Mouse (Mus musculus) T-helper 17 cell (primary cell): ENCODE measurements around the gene Dmrtc1b.
"Not testable (repeated sequence)": the region's sequence is repeated elsewhere in the genome, so short reads cannot be mapped to it uniquely, and the experiment has no call there.

Experiments used
- in situ Hi-C, 2 experiments: fragments of 300-600 bp; cut with MboI, MseI; formaldehyde crosslinking; loops; 1 replicate in 1 of 2; 2 replicates in 1 of 2; pipeline ENCODE4 v1.15.1; 2025; ENCODE audit warnings: high pct_unique_total_duplicates in 2 of 2

The Dmrtc1b gene

GRCm38 (mm10) chrX:102707535-102707934 is at the start of gene Dmrtc1b, which contains the start of gene Gm9112:
TSS of gene Dmrtc1b (plus strand) at chrX:102707865.
TSS of gene Gm9112 (minus strand) at chrX:102707635.
- in situ Hi-C loops: not testable (repeated sequence)

GRCm38 (mm10) chrX:102660712-102661111 is 47.0 kb upstream of the Dmrtc1b start:
- in situ Hi-C loops: no loop called here

GRCm38 (mm10) chrX:102666641-102667040 is 41.0 kb upstream of the Dmrtc1b start:
- in situ Hi-C loops: no loop called here

GRCm38 (mm10) chrX:102684706-102685105 is 23.0 kb upstream of the Dmrtc1b start:
- in situ Hi-C loops: loop anchor here (5.0 to 10.0 kb wide), 2 partner anchors 248 to 740 kb away; partner anchors contain the start of gene Gm26992 (in 1 of the 2)

GRCm38 (mm10) chrX:102686872-102687271 is 20.8 kb upstream of the Dmrtc1b start, which contains the start of gene Gm3880:
TSS of gene Gm3880 (minus strand) at chrX:102686972.
- in situ Hi-C loops: loop anchor here in 1 of 2 experiments (10.0 kb wide), 1 partner anchor 738 kb away; the partner anchor contains the start of gene Gm26992

- in situ Hi-C loops: loop anchor here in 1 of 2 experiments (10.0 kb wide), 1 partner anchor 736 kb away; the partner anchor contains the start of gene Gm26992
Observed at GRCm38 (mm10) chrX:102689252-102689651, 18.4 kb upstream of the Dmrtc1b start.

- in situ Hi-C loops: not testable (repeated sequence)
Observed at GRCm38 (mm10) chrX:102700636-102701035, 7.0 kb upstream of the Dmrtc1b start.

GRCm38 (mm10) chrX:102724226-102724625 is 16.6 kb downstream of the Dmrtc1b start:
- in situ Hi-C loops: loop anchor here in 1 of 2 experiments (5.0 kb wide), 1 partner anchor 153 kb away; no protein-coding TSS in a partner anchor
